Mouse (Mus musculus) neutrophil, adult 65 days (primary cell): ENCODE data around the gene Tspan6. TPM values are rescaled to one million over a fixed set of nuclear protein-coding genes. Genes with fewer than 3 reads are reported as not detected.

Experiments used
- total RNA-seq: library from RNA; stranded (reverse); gene quantifications from 2 replicates; pipeline ENCODE4 v1.2.4, GENCODE M21; 2023

Gene Tspan6
- 0.88 TPM in 1 of 2 replicates, not detected in the other for total RNA-seq

GRCm38 (mm10) chrX:133898014-133898542, at the start of gene Tspan6:
TSS of gene Tspan6 (minus strand) at chrX:133898429.

GRCm38 (mm10) chrX:133908261-133908660, 10.0 kb upstream of the Tspan6 start, which contains the start of gene Srpx2:
TSS of gene Srpx2 (plus strand) at chrX:133908426.

GRCm38 (mm10) chrX:133850680-133851079, 47.5 kb downstream of the Tspan6 start, which contains the start of gene Tnmd:
TSS of gene Tnmd (plus strand) at chrX:133850980.

Other genes starting within 250 kb of the Tspan6 start
- not detected in 2 replicates for gene Pcdh19, start 209.4 kb downstream of the Tspan6 start, total RNA-seq
- not detected in 2 replicates for gene Tnmd, start 47.4 kb downstream of the Tspan6 start, total RNA-seq
- not detected in 2 replicates for gene Srpx2, start 10.0 kb upstream of the Tspan6 start, total RNA-seq
- gene Sytl4, start 83.4 kb upstream of the Tspan6 start, total RNA-seq: 0.18 and 0.28 TPM in 2 replicates
- 15.8 and 18.8 TPM in 2 replicates for gene Cstf2, start 160.8 kb upstream of the Tspan6 start, total RNA-seq